Mouse (Mus musculus) MEL (cell line): ENCODE measurements around the gene Nt5c2. TPM values are rescaled to one million over a fixed set of nuclear protein-coding genes. Genes with fewer than 3 reads are reported as not detected.

Experiments
- DNase-seq: peaks from one replicate; pipeline ENCODE4 v3.0.0; 2011; ENCODE audit warnings: low read depth, low spot score
- H3K27ac ChIP-seq: 2 replicates; pipeline ENCODE4 v1.5.1; 2012; ENCODE audit warnings: low read depth, mild to moderate bottlenecking, control low read depth, low read length, moderate library complexity; ENCODE audit not compliant: control insufficient read depth
- H3K27me3 ChIP-seq, 2 experiments: fragments of 150-350 bp in 1 of 2; sonication (generic) in 1 of 2; 2 replicates each; pipeline ENCODE4 v1.6.1; 2012; ENCODE audit warnings: low read length in 2 of 2, mild to moderate bottlenecking in 2 of 2, improper control_type of control experiment in 1 of 2, moderate library complexity in 1 of 2; ENCODE audit not compliant: insufficient read depth in 2 of 2, control insufficient read depth in 1 of 2
- H3K36me3 ChIP-seq, 2 experiments: 2 replicates each; pipeline ENCODE4 v1.6.1; 2012 to 2014; ENCODE audit warnings: low read length in 2 of 2, improper control_type of control experiment in 1 of 2, inconsistent platforms in 1 of 2, mild to moderate bottlenecking in 1 of 2; ENCODE audit not compliant: insufficient read depth in 2 of 2, control insufficient read depth in 1 of 2
- H3K4me1 ChIP-seq, 2 experiments: fragments of 150-350 bp in 1 of 2; sonication (generic) in 1 of 2; 2 replicates each; pipeline ENCODE4 v1.6.1; 2012; ENCODE audit warnings: low read length in 2 of 2, improper control_type of control experiment in 1 of 2, mild to moderate bottlenecking in 1 of 2; ENCODE audit not compliant: insufficient read depth in 2 of 2, control insufficient read depth in 1 of 2
- H3K4me3 ChIP-seq, 2 experiments: fragments of 150-350 bp in 1 of 2; sonication (generic) in 1 of 2; 2 replicates each; pipeline ENCODE4 v1.5.1; 2012; ENCODE audit warnings: low read depth in 2 of 2, low read length in 2 of 2, mild to moderate bottlenecking in 2 of 2, moderate library complexity in 2 of 2, control low read depth in 1 of 2, improper control_type of control experiment in 1 of 2; ENCODE audit not compliant: control insufficient read depth in 1 of 2, insufficient read depth in 1 of 2
- H3K79me2 ChIP-seq: 2 replicates; pipeline ENCODE4 v1.6.1; 2012; ENCODE audit warnings: mild to moderate bottlenecking, low read length, moderate library complexity; ENCODE audit not compliant: control insufficient read depth, poor library complexity, insufficient read depth
- H3K9ac ChIP-seq: 2 replicates; pipeline ENCODE4 v1.6.1; 2012; ENCODE audit warnings: low read depth, mild to moderate bottlenecking, control low read depth, low read length, moderate library complexity; ENCODE audit not compliant: control insufficient read depth, poor library complexity, severe bottlenecking
- H3K9me3 ChIP-seq: fragments of 150-350 bp; sonication (generic); replicated peaks from 2 replicates; pipeline ENCODE4 v1.6.1; 2012; ENCODE audit warnings: mild to moderate bottlenecking, low read length, improper control_type of control experiment, moderate library complexity; ENCODE audit not compliant: insufficient read depth
- CHD1 ChIP-seq: IDR thresholded peaks from 2 replicates; pipeline ENCODE4 v1.6.1; 2012; ENCODE audit warnings: low read depth, mild to moderate bottlenecking, inconsistent platforms, low read length, improper control_type of control experiment
- E2F4 ChIP-seq: IDR thresholded peaks from 2 replicates; pipeline ENCODE4 v1.6.1; 2011; ENCODE audit warnings: low read depth, low read length, improper control_type of control experiment, borderline replicate concordance
- ELF1 ChIP-seq: IDR thresholded peaks from 2 replicates; pipeline ENCODE4 v1.6.1; 2014; ENCODE audit warnings: low read depth, mild to moderate bottlenecking, inconsistent platforms, low read length, improper control_type of control experiment, moderate library complexity
- EP300 ChIP-seq, 2 experiments: IDR thresholded peaks; 2 replicates each; pipeline ENCODE4 v1.6.1; 2011; ENCODE audit warnings: improper control_type of control experiment in 2 of 2, low read length in 2 of 2, low read depth in 1 of 2, mild to moderate bottlenecking in 1 of 2
- ETS1 ChIP-seq: IDR thresholded peaks from 2 replicates; pipeline ENCODE4 v1.6.1; 2012; ENCODE audit warnings: low read depth, mild to moderate bottlenecking, inconsistent platforms, low read length, improper control_type of control experiment, moderate library complexity
- HCFC1 ChIP-seq: IDR thresholded peaks from 2 replicates; pipeline ENCODE4 v1.6.1; 2012; ENCODE audit warnings: low read depth, mild to moderate bottlenecking, inconsistent platforms, low read length, improper control_type of control experiment, moderate library complexity
- JUND ChIP-seq: IDR thresholded peaks from 2 replicates; pipeline ENCODE4 v1.6.1; 2011; ENCODE audit warnings: low read depth, mild to moderate bottlenecking, improper control_type of control experiment, low read length
- KAT2A ChIP-seq: conservative IDR thresholded peaks from 2 replicates; pipeline ENCODE4 v1.6.1; 2012; ENCODE audit warnings: low read depth, low read length, improper control_type of control experiment, inconsistent platforms
- MAFK ChIP-seq: IDR thresholded peaks from 2 replicates; pipeline ENCODE4 v1.6.1; 2011; ENCODE audit warnings: low read depth, mild to moderate bottlenecking, low read length, improper control_type of control experiment, borderline replicate concordance
- MAX ChIP-seq: IDR thresholded peaks from 2 replicates; pipeline ENCODE4 v1.6.1; 2011; ENCODE audit warnings: low read length, improper control_type of control experiment
- MAZ ChIP-seq: IDR thresholded peaks from 2 replicates; pipeline ENCODE4 v1.6.1; 2012; ENCODE audit warnings: low read depth, mild to moderate bottlenecking, inconsistent platforms, low read length, improper control_type of control experiment
- MEF2A ChIP-seq: IDR thresholded peaks from 2 replicates; pipeline ENCODE4 v1.6.1; 2014; ENCODE audit warnings: low read depth, mild to moderate bottlenecking, inconsistent platforms, low read length, improper control_type of control experiment; ENCODE audit not compliant: poor library complexity, insufficient replicate concordance, severe bottlenecking; ENCODE audit errors: extremely low read depth
- MXI1 ChIP-seq: IDR thresholded peaks from 2 replicates; pipeline ENCODE4 v1.6.1; 2011; ENCODE audit warnings: mild to moderate bottlenecking, low read depth, low read length, improper control_type of control experiment
- MYC ChIP-seq: IDR thresholded peaks from 2 replicates; pipeline ENCODE4 v1.6.1; 2011; ENCODE audit warnings: low read depth, mild to moderate bottlenecking, low read length, improper control_type of control experiment, moderate library complexity
- POLR2A ChIP-seq, 2 experiments: IDR thresholded peaks; 2 replicates each; pipeline ENCODE4 v1.6.1; 2011 to 2012; ENCODE audit warnings: low read length in 2 of 2, mild to moderate bottlenecking in 2 of 2, control low read depth in 1 of 2, improper control_type of control experiment in 1 of 2, low read depth in 1 of 2, moderate library complexity in 1 of 2; ENCODE audit not compliant: control insufficient read depth in 1 of 2, insufficient read depth in 1 of 2, poor library complexity in 1 of 2
- POLR2AphosphoS5 ChIP-seq: IDR thresholded peaks from 2 replicates; pipeline ENCODE4 v1.6.1; 2012; ENCODE audit warnings: low read depth, borderline replicate concordance, mild to moderate bottlenecking, inconsistent platforms, low read length, moderate library complexity, mixed read lengths
- RAD21 ChIP-seq: IDR thresholded peaks from 2 replicates; pipeline ENCODE4 v1.6.1; 2011; ENCODE audit warnings: mild to moderate bottlenecking, low read depth, low read length, improper control_type of control experiment
- RCOR1 ChIP-seq: IDR thresholded peaks from 2 replicates; pipeline ENCODE4 v1.6.1; 2012; ENCODE audit warnings: low read depth, mild to moderate bottlenecking, inconsistent platforms, low read length, improper control_type of control experiment
- TAL1 ChIP-seq: IDR thresholded peaks from 2 replicates; pipeline ENCODE4 v1.6.1; 2012; ENCODE audit warnings: mild to moderate bottlenecking, inconsistent platforms, low read length, moderate library complexity, mixed read lengths
- TBP ChIP-seq: IDR thresholded peaks from 2 replicates; pipeline ENCODE4 v1.8.0; 2011; ENCODE audit warnings: low read depth, low read length, improper control_type of control experiment
- TCF12 ChIP-seq: IDR thresholded peaks from 2 replicates; pipeline ENCODE4 v1.6.1; 2014; ENCODE audit warnings: low read depth, mild to moderate bottlenecking, inconsistent platforms, low read length, improper control_type of control experiment, moderate library complexity
- ZC3H11A ChIP-seq: IDR thresholded peaks from 2 replicates; pipeline ENCODE4 v1.6.1; 2012; ENCODE audit warnings: low read depth, mild to moderate bottlenecking, inconsistent platforms, low read length, improper control_type of control experiment
- ZKSCAN1 ChIP-seq: IDR thresholded peaks from 2 replicates; pipeline ENCODE4 v1.6.1; 2012; ENCODE audit warnings: low read depth, mild to moderate bottlenecking, inconsistent platforms, low read length, improper control_type of control experiment, moderate library complexity
- polyA plus RNA-seq, 2 experiments: library from polyadenylated mRNA; stranded (reverse) in 1 of 2; unstranded in 1 of 2; fragments of >175 nt in 1 of 2; fragments of >200 nt in 1 of 2; gene quantifications; 2 replicates each; pipeline versions ENCODE4 v1.2.1 to v1.2.4; 2012; ENCODE audit warnings: low replicate concordance in 2 of 2, low read depth in 1 of 2; ENCODE audit not compliant: insufficient read length in 2 of 2, insufficient read depth in 1 of 2, missing spikeins in 1 of 2
- total RNA-seq: library from RNA; depleted of rRNA; stranded (reverse); fragments of 300-350 nt; gene quantifications from 2 replicates; pipeline ENCODE4 v1.2.3, GENCODE M21; 2012

The Nt5c2 gene
- total and polyA plus RNA-seq, 3 experiments: 64.6 to 455 (median 147) TPM

DNA sequence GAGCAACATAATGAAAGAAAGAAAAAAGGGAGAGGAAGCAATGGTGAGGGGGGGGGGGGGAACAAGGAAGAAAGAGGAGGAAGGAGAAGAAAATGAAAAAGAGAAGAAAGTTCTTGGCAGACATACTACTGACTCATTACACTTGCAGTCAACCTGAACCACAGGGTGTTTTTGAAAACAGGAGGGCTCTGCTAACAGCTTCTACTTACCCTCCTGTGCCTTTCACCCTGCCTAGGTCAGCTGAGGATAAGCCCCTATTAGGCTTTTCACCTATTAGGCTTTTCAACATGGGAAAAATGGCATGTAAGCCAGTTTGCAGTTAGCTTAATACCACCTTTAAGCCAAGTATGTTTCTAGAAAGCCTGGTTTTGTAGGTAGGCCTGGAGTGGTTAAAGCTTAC lies 51.5 kb downstream of the Nt5c2 start:
- Histone ChIP-seq H3K9ac (peak overlapping the region; percentile 55), H3K9me3 (no peaks in the 10 kb centered on the region), H3K27ac (peak overlapping the region; percentile 90), H3K36me3 (peaks cover 1 to 34% of the 10 kb centered on the region in 2 experiments; a peak in 2 of 4 replicates), H3K4me1 (peaks cover 27 to 31% of the 10 kb centered on the region in 2 experiments), H3K27me3 (no peaks in the 10 kb centered on the region), H3K79me2 (peaks cover 31% of the 10 kb centered on the region), H3K4me3 (peak overlapping the region; percentile 85 to 91)
- DNase-seq: peak; percentile 84
- TF ChIP-seq MAZ (peak; percentile 65; the same call in 1 of the 2 replicates), TCF12 (peak; percentile 1; the same call in 1 of the 2 replicates), TBP (peak; percentile 62), KAT2A (no peak), ELF1 (no peak), MAFK (no peak), ETS1 (peak; percentile 40; the same call in 1 of the 2 replicates), EP300 (IDR thresholded peaks at IDR 0.05; ENCODE audit: low read depth in 1 of 2, low read length in 2 of 2) (peak in 1 of 2 experiments; percentile 55; a peak in 1 of 4 replicates)

DNA sequence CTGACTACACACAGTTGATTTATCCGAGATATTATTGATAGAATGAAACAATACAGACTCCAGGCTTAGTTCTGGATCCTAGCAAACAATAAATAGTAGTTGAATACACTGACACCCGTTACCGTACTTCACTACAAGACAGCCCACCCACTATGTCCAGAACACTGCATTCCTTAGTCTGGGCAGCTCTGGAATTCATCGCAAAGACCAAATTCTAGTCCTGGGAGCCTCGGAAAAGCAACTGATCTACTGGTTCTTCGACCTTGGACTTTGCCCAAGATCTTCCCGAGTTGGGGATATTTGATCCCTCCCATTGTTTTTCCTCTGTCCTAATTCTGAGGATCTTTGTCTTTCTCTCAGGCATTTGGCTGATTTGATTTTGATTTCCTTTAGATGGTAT lies 52.1 kb downstream of the Nt5c2 start:
- peak overlapping the region; percentile 90 for H3K27ac ChIP-seq
- no peaks in the 10 kb centered on the region for H3K9me3 ChIP-seq
- H3K9ac ChIP-seq: peak overlapping the region; percentile 55
- TF ChIP-seq E2F4: 0 out of 2 replicates have a peak, but pooled peaks have one; percentile 3
- TF ChIP-seq RAD21: no peak
- peaks cover 35% of the 10 kb centered on the region for H3K79me2 ChIP-seq
- H3K27me3 ChIP-seq: no peaks in the 10 kb centered on the region
- DNase-seq: no peak
- H3K36me3 ChIP-seq: peaks cover 1 to 37% of the 10 kb centered on the region in 2 experiments; a peak in 3 of 4 replicates
- H3K4me3 ChIP-seq: peak overlapping the region; percentile 85 to 91
- peaks cover 26 to 33% of the 10 kb centered on the region in 2 experiments for H3K4me1 ChIP-seq

DNA sequence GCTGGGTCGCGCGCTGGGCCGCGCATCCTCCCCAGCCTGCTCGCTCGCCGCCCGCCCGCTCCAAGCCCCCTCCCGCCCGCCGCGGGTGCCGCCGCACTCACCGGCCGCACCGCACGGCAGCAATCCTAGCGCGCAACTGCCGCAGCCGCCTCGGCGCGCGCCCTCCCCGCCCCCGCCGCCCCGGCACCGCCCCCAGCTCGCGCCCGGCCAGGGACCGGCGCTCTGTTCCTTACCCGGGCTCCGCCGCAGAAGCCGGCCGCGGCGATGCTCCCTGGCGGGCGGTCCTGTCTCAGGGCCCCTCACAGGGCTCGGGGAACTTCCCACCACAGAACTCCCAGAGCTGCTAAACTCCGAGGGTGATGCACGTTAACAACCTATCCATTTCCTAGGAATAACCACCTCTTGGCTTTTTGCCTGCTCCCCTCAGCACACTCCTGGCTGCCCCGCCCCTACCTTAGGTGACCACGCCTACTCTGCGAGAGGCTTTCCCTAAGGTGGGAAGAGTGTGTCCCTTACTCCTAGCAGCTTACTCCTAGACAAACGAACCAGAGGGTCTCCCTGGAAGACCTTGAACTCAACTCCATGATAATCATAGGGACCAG lies 52.7 kb downstream of the Nt5c2 start:
- peak overlapping the region; percentile 95 for H3K27ac ChIP-seq
- peak; percentile 93 for DNase-seq
- peaks cover 1 to 43% of the 10 kb centered on the region in 2 experiments; a peak in 3 of 4 replicates for H3K36me3 ChIP-seq
- H3K9me3 ChIP-seq: no peaks in the 10 kb centered on the region
- no peaks in the 10 kb centered on the region for H3K27me3 ChIP-seq
- peak overlapping the region; percentile 94 for H3K9ac ChIP-seq
- peak overlapping the region; percentile 91 to 96 for H3K4me3 ChIP-seq
- H3K4me1 ChIP-seq: peaks cover 29 to 38% of the 10 kb centered on the region in 2 experiments
- peaks cover 41% of the 10 kb centered on the region for H3K79me2 ChIP-seq
- TF ChIP-seq ZC3H11A: no peak
- TF ChIP-seq CHD1: peak; percentile 18; the same call in 1 of the 2 replicates
- no peak; the same call in 1 of the 2 replicates for TF ChIP-seq KAT2A
- no peak for TF ChIP-seq ZKSCAN1
- TF ChIP-seq MYC: 0 out of 2 replicates have a peak, but pooled peaks have one; percentile 34
- peak; percentile 69 for TF ChIP-seq MXI1
- TF ChIP-seq TAL1: no peak
- no peak for TF ChIP-seq MAFK
- TF ChIP-seq MEF2A: peak; percentile 27; the same call in 1 of the 2 replicates
- peak; percentile 53 for TF ChIP-seq MAX
- TF ChIP-seq RAD21: no peak
- TF ChIP-seq HCFC1: peak; percentile 69; the same call in 1 of the 2 replicates
- TF ChIP-seq POLR2A (IDR thresholded peaks at IDR 0.05; ENCODE audit: control insufficient read depth in 1 of 2, insufficient read depth in 1 of 2, low read depth in 1 of 2, low read length in 2 of 2, poor library complexity in 1 of 2): peak in 1 of 2 experiments; percentile 45; a peak in 2 of 4 replicates
- TF ChIP-seq TBP: no peak; the same call in 1 of the 2 replicates
- TF ChIP-seq RCOR1: peak; percentile 63
- TF ChIP-seq POLR2AphosphoS5: no peak
- TF ChIP-seq JUND: 0 out of 2 replicates have a peak, but pooled peaks have one; percentile 37
- no peak for TF ChIP-seq EP300 (IDR thresholded peaks at IDR 0.05; ENCODE audit: low read depth in 1 of 2, low read length in 2 of 2)
